Mouse (Mus musculus) neural tube, embryonic 13.5 days (tissue): ENCODE data around the gene Dtymk. TPM values are rescaled to one million over a fixed set of nuclear protein-coding genes. Genes with fewer than 3 reads are reported as not detected.
A peak's percentile ranks its signal among the peaks of the same experiment; 100 is the strongest.
"Not testable (repeated sequence)": the region's sequence is repeated elsewhere in the genome, so short reads cannot be mapped to it uniquely, and the experiment has no call there.

ENCODE experiments used
- ATAC-seq: fragments of 200-750 bp; cut with Nextera tagmentation; 2 replicates; pipeline ENCODE4 v1.8.0; 2017; ENCODE audit warnings: low read depth, mild to moderate bottlenecking, moderate TSS enrichment, moderate library complexity
- H3K27ac ChIP-seq: fragments of 300-500 bp; sonication (generic); replicated peaks from 2 replicates; pipeline ENCODE4 v1.5.1; 2015; ENCODE audit warnings: moderate library complexity, mild to moderate bottlenecking, inconsistent platforms
- H3K27me3 ChIP-seq: fragments of 300-500 bp; sonication (generic); 2 replicates; pipeline ENCODE4 v1.6.1; 2015; ENCODE audit warnings: mild to moderate bottlenecking, inconsistent platforms
- H3K36me3 ChIP-seq: fragments of 300-500 bp; sonication (generic); 2 replicates; pipeline ENCODE4 v1.6.1; 2015; ENCODE audit warnings: mild to moderate bottlenecking, inconsistent platforms
- H3K4me1 ChIP-seq: fragments of 300-500 bp; sonication (generic); replicated peaks from 2 replicates; pipeline ENCODE4 v1.6.1; 2015; ENCODE audit warnings: inconsistent platforms
- H3K4me2 ChIP-seq: fragments of 300-500 bp; sonication (generic); 2 replicates; pipeline ENCODE4 v1.6.1; 2015; ENCODE audit warnings: inconsistent platforms, mild to moderate bottlenecking, moderate library complexity
- H3K4me3 ChIP-seq: fragments of 300-500 bp; sonication (generic); 2 replicates; pipeline ENCODE4 v1.5.1; 2015; ENCODE audit warnings: mild to moderate bottlenecking, inconsistent platforms
- H3K9ac ChIP-seq: fragments of 300-500 bp; sonication (generic); 2 replicates; pipeline ENCODE4 v1.6.1; 2015; ENCODE audit warnings: moderate library complexity, mild to moderate bottlenecking, inconsistent platforms
- H3K9me3 ChIP-seq: fragments of 300-500 bp; sonication (generic); 2 replicates; pipeline ENCODE4 v1.6.1; 2016; ENCODE audit warnings: inconsistent platforms
- WGBS: fragments of 180-500 bp; shearing (Covaris S2); methylation state at CpG from one replicate; pipeline ENCODE4 v1.1.7; 2015; 5-methylcytosine and 5-hydroxymethylcytosine counted together
- polyA plus RNA-seq: library from polyadenylated mRNA; unstranded; fragments of >200 nt; fragmentation: Nextera tagmentation; extraction: Ambion mirVana; gene quantifications from 2 replicates; pipeline ENCODE4 v1.2.1, GENCODE M21; 2015

Dtymk gene
- 155 and 158 TPM in 2 replicates for polyA plus RNA-seq

DNA sequence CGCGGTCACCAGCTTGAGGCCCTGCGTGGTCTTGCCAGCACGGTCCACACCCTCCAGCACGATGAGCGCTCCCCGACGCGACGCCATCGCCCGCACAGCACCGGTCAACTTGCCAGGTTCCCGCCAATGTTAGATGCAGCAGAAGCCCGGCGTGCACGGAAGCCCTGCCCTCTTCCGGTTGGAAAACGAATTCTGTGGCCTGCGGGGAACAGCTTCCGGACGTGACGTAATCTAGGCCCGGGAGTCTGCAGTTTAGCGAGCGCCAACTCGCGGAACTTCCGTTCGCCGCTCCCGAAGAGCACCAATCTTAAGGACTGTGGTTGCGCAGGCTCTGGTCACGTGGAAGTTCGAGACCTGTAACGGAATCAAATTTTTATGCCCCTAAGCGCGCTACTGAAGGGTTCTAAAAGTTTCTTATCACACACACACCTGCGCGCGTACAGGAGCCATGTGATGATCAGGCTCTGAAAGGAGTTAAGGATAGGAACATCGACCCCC is at the start of gene Dtymk:
Gene Dtymk (minus strand): TSS at position 194 of the 498 bp plus-strand sequence.
- H3K27ac ChIP-seq, result peak within 1 kb of the TSS; percentile 82
- H3K36me3 ChIP-seq, result peaks cover 32% of the 10 kb centered on the region
- peak within 1 kb of the TSS; percentile 77 for H3K4me3 ChIP-seq
- H3K9ac ChIP-seq, result peak within 1 kb of the TSS; percentile 83
- no peaks in the 10 kb centered on the region for H3K27me3 ChIP-seq
- peak within 1 kb of the TSS; percentile 84 for H3K4me2 ChIP-seq
- no peaks in the 10 kb centered on the region for H3K9me3 ChIP-seq
- ATAC-seq, result peak; percentile 42
- under 1% methylated on average over 42 of the region's 42 CpGs for WGBS
- H3K4me1 ChIP-seq, result peaks cover 35% of the 10 kb centered on the region

DNA sequence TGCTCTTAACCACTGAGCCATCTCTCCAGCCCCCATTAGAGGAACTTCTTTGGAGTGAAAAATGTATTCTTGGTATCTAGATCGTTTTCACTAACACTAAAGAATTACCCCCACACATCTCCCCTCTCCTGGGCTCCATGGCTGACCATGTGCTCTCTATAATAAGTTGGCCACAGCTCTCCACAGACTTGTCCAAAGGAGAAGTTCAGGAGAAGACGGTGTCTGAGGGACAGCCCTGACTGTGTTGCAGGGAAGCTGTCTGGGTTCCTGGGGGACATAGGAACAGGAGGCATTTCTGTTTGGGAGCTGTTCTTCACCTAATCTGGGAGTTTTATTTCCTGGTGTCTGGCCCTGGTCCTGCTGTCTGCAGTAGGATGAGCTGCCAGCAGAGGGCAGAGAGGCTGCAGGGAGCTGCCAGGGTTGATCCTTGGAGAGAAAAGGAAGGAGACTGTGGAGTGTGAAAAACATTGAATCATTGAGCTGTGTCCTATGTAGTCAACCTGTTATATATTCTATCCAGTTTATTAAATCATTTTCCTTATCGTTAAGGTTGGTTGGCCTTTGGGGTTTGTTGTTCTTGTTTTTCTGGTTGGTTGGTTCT is 44.1 kb upstream of the Dtymk start:
- not testable (repeated sequence) for H3K4me2 ChIP-seq, H3K9me3 ChIP-seq, H3K27me3 ChIP-seq, ATAC-seq, H3K36me3 ChIP-seq, H3K9ac ChIP-seq, H3K4me3 ChIP-seq, H3K27ac ChIP-seq, H3K4me1 ChIP-seq
- 71% methylated on average over 2 of the region's 3 CpGs for WGBS

DNA sequence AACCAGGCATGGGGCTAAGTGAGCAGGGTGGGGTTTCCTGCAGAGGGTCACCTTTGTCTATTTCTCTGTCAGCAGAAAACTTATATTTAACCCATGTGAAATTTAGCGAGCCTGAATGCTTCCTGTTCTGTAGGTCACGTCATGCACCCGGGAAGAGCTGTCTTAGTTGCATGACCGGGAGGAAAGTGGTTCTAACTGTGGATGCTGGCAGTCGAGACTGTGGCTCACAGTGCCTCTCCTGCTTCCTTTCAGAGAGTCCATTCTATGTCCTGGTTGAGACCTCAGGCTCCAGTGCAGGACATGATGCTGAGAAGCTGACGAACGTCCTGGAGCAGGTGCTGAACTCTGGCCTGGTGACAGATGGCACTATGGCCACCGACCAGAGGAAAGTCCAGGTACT is 36.8 kb upstream of the Dtymk start:
- H3K27me3 ChIP-seq, H3K9ac ChIP-seq, H3K4me2 ChIP-seq, H3K9me3 ChIP-seq, H3K4me1 ChIP-seq, H3K27ac ChIP-seq, H3K4me3 ChIP-seq, ATAC-seq: not testable (repeated sequence)
- peaks cover 19% of the 10 kb centered on the region for H3K36me3 ChIP-seq
- 89% methylated on average over 8 of the region's 8 CpGs for WGBS

DNA sequence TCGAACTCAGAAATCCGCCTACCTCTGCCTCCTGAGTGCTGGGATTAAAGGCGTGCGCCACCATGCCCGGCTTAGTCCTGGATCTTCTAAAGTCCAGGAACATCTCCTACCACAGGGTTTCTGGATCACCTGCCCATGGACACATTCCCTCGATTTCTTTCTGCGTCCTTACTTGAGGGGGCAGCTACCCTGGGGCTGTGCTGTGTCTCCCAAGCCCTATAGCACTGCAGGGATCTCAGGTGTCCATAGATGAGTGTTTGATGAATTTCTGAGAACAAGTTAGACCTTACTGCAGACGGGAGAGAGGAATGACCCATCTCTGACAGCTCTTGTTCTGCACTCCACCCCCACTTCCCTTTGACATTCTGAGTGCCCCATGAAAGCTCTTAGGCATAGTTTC is 35.6 kb upstream of the Dtymk start:
- no peaks in the 10 kb centered on the region for H3K27me3 ChIP-seq
- H3K27ac ChIP-seq, result no peak overlapping the region
- no peaks in the 10 kb centered on the region for H3K4me1 ChIP-seq
- peaks cover 19% of the 10 kb centered on the region for H3K36me3 ChIP-seq
- WGBS, result 96% methylated on average over 8 of the region's 8 CpGs
- no peak overlapping the region for H3K4me3 ChIP-seq
- H3K4me2 ChIP-seq, result no peak overlapping the region
- no peak overlapping the region for H3K9ac ChIP-seq
- H3K9me3 ChIP-seq, result no peaks in the 10 kb centered on the region
- ATAC-seq, result no peak

DNA sequence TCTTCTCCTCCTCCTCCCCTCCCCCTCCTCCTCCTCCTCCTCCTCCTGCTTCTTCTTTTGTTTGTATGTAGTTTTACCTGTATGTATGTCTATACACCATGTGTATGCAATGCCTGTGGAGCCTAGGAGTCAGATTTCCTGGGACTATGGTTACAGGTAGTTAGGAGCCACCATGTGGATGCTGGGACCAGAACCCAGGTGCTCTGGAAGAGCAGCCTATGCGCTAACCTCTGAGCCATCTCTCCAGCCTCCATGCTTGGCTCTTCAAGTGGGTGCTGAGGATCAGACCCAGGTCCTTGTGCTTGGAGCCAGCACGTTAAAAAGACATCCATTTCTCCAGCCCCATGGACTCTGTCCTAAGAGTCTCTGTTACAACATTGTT is 34.8 kb upstream of the Dtymk start:
- no peak overlapping the region for H3K4me2 ChIP-seq
- H3K4me1 ChIP-seq, result no peaks in the 10 kb centered on the region
- WGBS, result 94% methylated on average over 2 of the region's 2 CpGs

DNA sequence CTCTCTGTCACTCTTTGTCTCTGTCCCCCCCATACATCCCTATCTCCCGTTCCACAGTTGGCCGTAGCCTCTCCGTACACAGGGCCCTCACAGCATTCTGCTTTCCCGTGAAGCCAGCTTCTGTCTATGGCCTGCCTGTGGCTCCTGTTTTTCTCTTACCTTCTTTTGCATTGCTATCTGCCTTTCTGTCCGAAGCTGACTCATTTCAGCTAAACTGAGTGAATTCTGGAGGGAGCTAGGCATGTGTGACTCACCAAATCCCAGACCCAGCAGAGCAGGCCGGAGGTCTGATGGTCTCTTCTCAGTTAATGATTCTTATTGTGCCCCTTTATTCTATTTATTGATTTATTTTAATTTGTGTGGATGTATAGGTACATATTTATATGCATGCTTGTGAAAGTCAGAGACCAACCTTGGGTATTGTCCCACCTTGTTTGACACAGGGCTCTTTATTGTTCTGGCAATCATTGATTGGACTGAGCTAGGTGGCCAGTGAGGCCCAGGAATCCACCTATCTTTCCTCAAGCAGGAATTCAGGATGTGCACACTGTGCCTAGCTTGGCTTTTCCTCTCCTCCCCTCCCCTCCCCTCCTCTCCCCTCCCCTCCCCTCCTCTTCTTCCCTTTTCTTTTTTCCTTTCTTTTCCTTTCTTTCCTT is 34.3 kb upstream of the Dtymk start:
- Histone ChIP-seq H3K9ac (no peak overlapping the region), H3K36me3 (peaks cover 19% of the 10 kb centered on the region), H3K27ac (no peak overlapping the region), H3K4me3 (no peak overlapping the region), H3K27me3 (no peaks in the 10 kb centered on the region), H3K4me2 (no peak overlapping the region), H3K4me1 (no peaks in the 10 kb centered on the region), H3K9me3 (no peaks in the 10 kb centered on the region)
- no peak for ATAC-seq
- WGBS, result 90% methylated on average over 6 of the region's 6 CpGs

More for the DNA sequence above, 34.8 kb upstream of the Dtymk start:
- no peak for ATAC-seq
- Histone ChIP-seq H3K27me3 (no peaks in the 10 kb centered on the region), H3K27ac (no peak overlapping the region), H3K36me3 (peaks cover 19% of the 10 kb centered on the region), H3K4me3 (no peak overlapping the region), H3K9ac (no peak overlapping the region), H3K9me3 (no peaks in the 10 kb centered on the region)

DNA sequence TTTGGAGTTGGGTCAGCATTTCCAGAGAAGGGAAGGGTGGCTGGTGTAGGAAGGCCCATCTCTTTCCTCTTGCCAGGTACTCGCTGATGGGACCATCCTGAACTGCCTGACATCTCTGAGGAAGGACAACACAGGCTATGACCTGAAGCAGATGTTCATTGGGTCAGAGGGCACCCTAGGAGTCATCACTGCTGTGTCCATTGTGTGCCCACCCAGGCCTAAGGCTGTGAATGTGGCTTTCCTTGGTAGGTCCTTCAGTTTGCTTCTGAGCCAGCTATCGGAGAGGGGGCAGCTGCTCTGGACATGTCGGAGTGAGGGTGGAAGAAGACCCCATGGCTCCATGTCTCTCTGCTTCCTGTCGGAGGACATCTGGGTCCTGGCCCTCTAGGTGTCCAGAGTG is 33.5 kb upstream of the Dtymk start:
- no peaks in the 10 kb centered on the region for H3K9me3 ChIP-seq
- H3K4me2 ChIP-seq, result no peak overlapping the region
- no peaks in the 10 kb centered on the region for H3K4me1 ChIP-seq
- no peak overlapping the region for H3K9ac ChIP-seq
- H3K4me3 ChIP-seq, result no peak overlapping the region
- H3K27ac ChIP-seq, result no peak overlapping the region
- peaks cover 19% of the 10 kb centered on the region for H3K36me3 ChIP-seq
- 92% methylated on average over 4 of the region's 4 CpGs for WGBS
- no peak for ATAC-seq
- no peaks in the 10 kb centered on the region for H3K27me3 ChIP-seq

DNA sequence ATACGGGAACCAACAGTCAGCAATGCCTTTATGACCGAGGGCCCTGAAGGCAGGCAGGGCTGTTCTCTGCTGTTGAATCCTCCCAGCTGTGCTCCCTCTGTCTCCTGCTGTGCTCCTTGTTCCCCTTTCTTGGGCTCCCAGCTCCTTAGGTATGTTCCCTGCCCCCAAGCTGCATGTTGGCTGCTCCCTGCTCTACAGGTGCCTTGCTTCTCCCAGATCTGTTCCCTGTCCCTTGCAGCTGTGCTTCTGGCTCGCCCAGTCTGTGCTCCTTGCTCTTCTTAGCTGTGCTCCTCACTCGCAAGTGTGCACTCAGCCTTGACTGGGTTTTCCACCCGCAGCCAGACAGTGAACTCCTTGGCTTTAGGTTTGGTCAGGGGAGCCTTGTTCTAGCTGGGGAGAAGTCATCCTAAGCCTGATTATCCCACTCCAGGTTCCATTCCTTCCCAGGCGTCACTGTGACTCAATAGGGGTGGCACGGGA is 33.0 kb upstream of the Dtymk start:
- no peak overlapping the region for H3K4me2 ChIP-seq

DNA sequence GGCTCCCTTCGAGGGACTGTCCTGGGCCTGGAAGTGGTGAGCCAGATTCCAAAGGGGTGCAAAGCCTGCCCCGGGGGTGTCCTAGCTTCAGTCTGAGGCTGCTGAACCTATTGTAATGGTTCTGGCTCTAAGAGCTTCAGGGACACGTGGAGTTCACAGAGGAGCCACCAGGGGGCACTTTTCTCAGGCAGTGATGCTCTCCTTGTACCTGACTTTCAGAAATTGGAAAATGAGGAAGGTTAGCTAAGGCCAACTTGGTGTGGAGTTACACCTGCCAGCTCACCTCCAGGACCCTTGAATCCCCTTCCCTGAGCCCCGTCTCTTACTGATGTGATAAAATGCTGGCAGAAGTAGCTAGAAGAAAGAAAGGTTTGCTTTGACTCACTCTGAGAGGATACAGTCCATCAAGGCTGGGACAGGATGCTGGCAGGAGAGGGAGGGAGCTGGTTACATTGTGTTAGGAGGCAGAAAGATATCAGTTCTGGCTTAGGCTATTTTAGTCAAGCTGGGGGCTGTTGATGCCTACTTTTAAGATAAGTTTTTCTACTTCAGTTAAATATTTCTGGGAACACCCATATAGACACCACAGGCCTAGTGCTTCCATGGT is 31.1 kb upstream of the Dtymk start:
- not testable (repeated sequence) for H3K9me3 ChIP-seq, H3K27me3 ChIP-seq, H3K4me2 ChIP-seq, H3K9ac ChIP-seq, H3K4me3 ChIP-seq, H3K27ac ChIP-seq, H3K4me1 ChIP-seq
- ATAC-seq, result 0 out of 2 replicates have a peak, but pooled peaks have one; percentile 33
- 83% methylated on average over 2 of the region's 4 CpGs for WGBS
- H3K36me3 ChIP-seq, result peaks cover 17% of the 10 kb centered on the region

More for the DNA sequence above, 33.0 kb upstream of the Dtymk start:
- Histone ChIP-seq H3K36me3 (peaks cover 20% of the 10 kb centered on the region), H3K27ac (no peak overlapping the region), H3K9me3 (no peaks in the 10 kb centered on the region), H3K4me3 (no peak overlapping the region), H3K9ac (no peak overlapping the region), H3K27me3 (no peaks in the 10 kb centered on the region), H3K4me1 (no peaks in the 10 kb centered on the region)
- no peak for ATAC-seq
- WGBS, result 91% methylated on average over 7 of the region's 7 CpGs

DNA sequence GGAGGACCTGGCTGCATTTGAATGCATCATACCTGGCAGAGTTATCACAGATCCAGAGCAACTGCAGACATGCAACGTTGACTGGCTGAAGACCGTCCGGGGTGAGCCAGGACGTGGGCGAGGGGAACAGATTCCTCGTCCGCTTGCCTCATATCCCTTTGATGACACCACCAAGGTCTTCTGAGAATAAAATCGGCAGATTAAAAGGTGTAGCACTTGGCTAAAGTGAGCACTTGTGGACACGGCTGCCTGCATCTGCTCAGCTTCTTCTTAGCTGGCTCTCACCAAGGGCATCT is 24.8 kb upstream of the Dtymk start:
- H3K27ac ChIP-seq, result peak overlapping the region; percentile 95; the same call in 1 of the 2 replicates
- WGBS, result 95% methylated on average over 9 of the region's 9 CpGs

DNA sequence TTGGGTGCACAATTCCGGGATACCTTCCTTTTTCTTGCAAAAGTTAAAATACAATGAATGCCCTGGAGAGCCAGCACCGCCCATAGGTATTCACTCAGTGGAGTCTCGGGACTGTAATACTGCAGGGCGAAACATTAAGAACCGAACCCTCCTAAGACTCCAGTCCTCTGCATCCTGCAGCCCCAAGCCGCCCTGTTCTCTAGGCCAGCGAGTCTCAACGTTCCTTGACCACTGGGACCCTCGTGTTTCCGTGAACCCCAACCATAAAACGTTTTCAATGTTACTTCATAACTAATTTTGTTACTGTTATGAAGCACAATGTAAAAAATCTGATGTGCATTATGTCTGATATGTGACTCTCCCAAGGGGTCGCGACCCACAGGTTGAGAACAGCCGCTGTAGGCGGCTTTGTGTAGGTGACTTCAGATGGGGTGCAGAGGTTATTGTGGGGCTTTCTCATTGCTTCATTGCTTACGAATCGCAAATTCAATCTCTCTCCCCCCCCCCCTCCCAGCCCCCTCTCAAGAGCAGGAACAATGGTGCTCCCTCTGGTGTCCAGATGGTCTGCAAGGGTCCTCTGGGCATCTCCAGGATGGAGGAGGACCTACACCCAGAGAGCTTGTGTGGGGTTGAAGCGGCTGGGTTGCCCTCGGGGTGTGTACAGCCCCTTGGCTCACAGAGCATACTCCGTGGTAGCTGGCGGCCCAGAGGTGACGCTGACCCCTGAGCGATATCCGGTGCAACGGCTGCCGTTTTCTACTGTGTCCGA is 24.2 kb upstream of the Dtymk start:
- H3K4me3 ChIP-seq, result peak overlapping the region; percentile 50
- peak overlapping the region; percentile 81 for H3K4me2 ChIP-seq
- peak; percentile 55 for ATAC-seq
- WGBS, result 36% methylated on average over 27 of the region's 27 CpGs
- H3K4me1 ChIP-seq, result peaks cover 18% of the 10 kb centered on the region
- no peaks in the 10 kb centered on the region for H3K27me3 ChIP-seq
- H3K9ac ChIP-seq, result peak overlapping the region; percentile 73
- peaks cover 14% of the 10 kb centered on the region for H3K36me3 ChIP-seq
- peak overlapping the region; percentile 95 for H3K27ac ChIP-seq
- H3K9me3 ChIP-seq, result no peaks in the 10 kb centered on the region

More for the DNA sequence above, 24.8 kb upstream of the Dtymk start:
- Histone ChIP-seq H3K9me3 (no peaks in the 10 kb centered on the region), H3K9ac (0 out of 2 replicates have a peak overlapping the region, but pooled peaks have one; percentile 73), H3K4me2 (peak overlapping the region; percentile 81), H3K4me1 (peaks cover 18% of the 10 kb centered on the region), H3K4me3 (peak overlapping the region; percentile 50; the same call in 1 of the 2 replicates), H3K36me3 (peaks cover 9% of the 10 kb centered on the region), H3K27me3 (no peaks in the 10 kb centered on the region)
- ATAC-seq, result no peak
